Mouse (Mus musculus) ES-E14 (cell line): ENCODE measurements at regions not wholly inside any gene's neighbourhood (a gene's known extent, or its start where the extent isn't known, plus 50 kb on each side); places are given as distances from the start of the nearest gene placed in this dataset.
A peak's percentile ranks its signal among the peaks of the same experiment; 100 is the strongest.

Source experiments
- HCFC1 ChIP-seq: IDR thresholded peaks from 2 replicates; pipeline ENCODE4 v1.6.1; 2012; ENCODE audit warnings: low read length, inconsistent platforms, borderline replicate concordance; ENCODE audit not compliant: insufficient read depth
- MAFK ChIP-seq: IDR thresholded peaks from 2 replicates; pipeline ENCODE4 v1.6.1; 2014; ENCODE audit warnings: mild to moderate bottlenecking, low read depth, low read length, inconsistent platforms; ENCODE audit not compliant: insufficient read depth
- ZNF384 ChIP-seq: IDR thresholded peaks from 2 replicates; pipeline ENCODE4 v1.6.1; 2012; ENCODE audit warnings: low read depth, low read length, inconsistent platforms

DNA sequence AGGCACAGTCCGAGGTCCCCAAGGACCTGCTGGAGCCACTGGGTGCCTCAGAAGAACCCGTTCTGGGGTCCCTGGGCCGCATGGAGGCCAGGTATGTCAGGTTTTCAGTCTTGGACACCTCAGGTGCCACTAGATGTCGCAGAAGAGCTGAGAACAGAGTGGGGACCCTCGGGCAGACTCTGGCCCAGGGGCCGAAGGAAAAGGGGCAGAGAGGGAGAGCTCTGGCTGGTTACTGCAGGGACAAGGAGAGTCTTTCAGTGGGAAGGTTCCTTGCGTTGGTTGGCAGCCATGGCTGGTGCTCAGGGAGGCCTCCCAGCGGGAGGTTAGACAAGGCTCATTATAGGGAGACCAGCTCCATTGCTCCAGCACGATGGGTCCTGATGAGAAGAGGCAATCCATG, 1944.4 kb upstream of the A830018L16Rik start:
- TF ChIP-seq MAFK (no peak), HCFC1 (peak; percentile 49; the same call in 1 of the 2 replicates), ZNF384 (no peak)
